Mouse (Mus musculus): ENCODE results near the gene Uprt. TPM values are rescaled to one million over a fixed set of nuclear protein-coding genes. Genes with fewer than 3 reads are reported as not detected.

The Uprt gene
- polyA plus RNA-seq (2012; rRNA removed) = 4.8 and 5.0 TPM in 2 replicates

- TF ChIP-seq POLR2A (IDR thresholded peaks at IDR 0.05; ENCODE audit: control insufficient read depth, extremely low read depth, insufficient read depth, low read length, poor library complexity) = no peak
- Histone ChIP-seq H3K27ac (ENCODE audit: control insufficient read depth, insufficient read depth, low read length) (peak within 1 kb of the TSS; percentile 67), H3K36me3 (ENCODE audit: control insufficient read depth, insufficient read depth, low read length) (no peaks in the 10 kb centered on the region), H3K27me3 (ENCODE audit: control insufficient read depth, insufficient read depth, low read length) (no peaks in the 10 kb centered on the region), H3K4me3 (ENCODE audit: control insufficient read depth, insufficient read depth, low read length) (peak within 1 kb of the TSS; percentile 74), H3K4me1 (replicated peaks; ENCODE audit: control insufficient read depth, insufficient read depth, low read length) (0 out of 2 replicates have a peak, but pooled peaks cover 2% of the 10 kb centered on the region)
- 2% methylated on average over 34 of the region's 34 CpGs for WGBS
- peak; percentile 75 for DNase-seq
These were observed at the start of gene Uprt for GRCm38 (mm10) chrX:104482572-104483443. Gene Uprt, plus strand, starts transcription at chrX:104482818.

DNA sequence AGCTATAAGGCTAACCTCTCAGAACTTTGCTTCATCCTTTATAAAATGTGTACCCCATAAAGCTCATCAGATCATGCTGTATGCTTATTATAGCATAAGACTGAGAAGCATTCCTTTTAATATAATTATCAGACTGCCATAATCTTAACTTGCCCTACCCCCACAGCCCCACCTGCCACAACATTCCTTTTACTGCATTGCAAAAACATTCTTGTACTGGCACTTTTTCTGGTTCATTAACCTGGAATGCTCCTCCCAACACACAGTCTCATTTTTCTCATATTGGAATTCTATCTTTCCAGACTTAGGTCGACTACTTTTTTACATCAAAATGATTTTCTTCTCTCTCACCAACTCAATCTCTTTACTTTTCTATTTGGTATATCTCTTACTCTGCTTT lies 49.2 kb upstream of the Uprt start:
- no peak for DNase-seq
- Histone ChIP-seq H3K27ac (ENCODE audit: control insufficient read depth, insufficient read depth, low read length) (no peak overlapping the region), H3K36me3 (ENCODE audit: control insufficient read depth, insufficient read depth, low read length) (no peaks in the 10 kb centered on the region), H3K4me1 (replicated peaks; ENCODE audit: control insufficient read depth, insufficient read depth, low read length) (no peaks in the 10 kb centered on the region), H3K27me3 (ENCODE audit: control insufficient read depth, insufficient read depth, low read length) (no peaks in the 10 kb centered on the region), H3K4me3 (ENCODE audit: control insufficient read depth, insufficient read depth, low read length) (no peak overlapping the region)
- 60% methylated on average over 1 of the region's 1 CpGs for WGBS
- TF ChIP-seq CTCF (IDR thresholded peaks at IDR 0.05; ENCODE audit: borderline replicate concordance, control insufficient read depth, extremely low read depth, insufficient read depth, low read length, poor library complexity) = no peak
- TF ChIP-seq POLR2A (IDR thresholded peaks at IDR 0.05; ENCODE audit: control insufficient read depth, extremely low read depth, insufficient read depth, low read length, poor library complexity) = no peak

GRCm38 (mm10) chrX:104452433-104452832 lies 30.2 kb upstream of the Uprt start:
- TF ChIP-seq CTCF (IDR thresholded peaks at IDR 0.05; ENCODE audit: borderline replicate concordance, control insufficient read depth, extremely low read depth, insufficient read depth, low read length, poor library complexity) (no peak), POLR2A (IDR thresholded peaks at IDR 0.05; ENCODE audit: control insufficient read depth, extremely low read depth, insufficient read depth, low read length, poor library complexity) (no peak)
- 100% methylated on average over 1 of the region's 1 CpGs for WGBS
- H3K27ac ChIP-seq (ENCODE audit: control insufficient read depth, insufficient read depth, low read length) = no peak overlapping the region
- no peaks in the 10 kb centered on the region for H3K36me3 ChIP-seq (ENCODE audit: control insufficient read depth, insufficient read depth, low read length)
- no peaks in the 10 kb centered on the region for H3K4me1 ChIP-seq (replicated peaks; ENCODE audit: control insufficient read depth, insufficient read depth, low read length)
- no peak for DNase-seq
- H3K4me3 ChIP-seq (ENCODE audit: control insufficient read depth, insufficient read depth, low read length) = no peak overlapping the region
- H3K27me3 ChIP-seq (ENCODE audit: control insufficient read depth, insufficient read depth, low read length) = no peaks in the 10 kb centered on the region

DNA sequence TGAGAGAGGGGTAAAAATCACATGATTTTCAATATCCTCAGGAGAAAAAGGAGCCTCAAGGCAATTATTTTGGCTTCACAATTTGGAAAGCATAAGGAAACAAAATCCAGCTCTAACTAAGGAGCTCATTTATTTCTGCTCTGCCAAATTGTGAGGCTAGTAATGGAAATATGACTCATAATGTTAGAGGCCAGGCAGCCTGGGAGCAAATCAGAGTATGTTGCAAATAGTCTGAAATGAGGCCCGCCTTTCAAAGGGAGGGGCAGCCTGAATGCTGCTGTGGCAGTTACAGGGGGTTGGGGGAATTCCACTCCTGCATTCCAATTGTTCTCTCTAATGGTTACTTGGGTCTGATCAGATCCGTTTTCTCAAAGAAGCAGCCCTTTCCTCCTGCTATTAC lies 20.9 kb upstream of the Uprt start:
- Histone ChIP-seq H3K36me3 (ENCODE audit: control insufficient read depth, insufficient read depth, low read length) (no peaks in the 10 kb centered on the region), H3K27me3 (ENCODE audit: control insufficient read depth, insufficient read depth, low read length) (no peaks in the 10 kb centered on the region), H3K4me3 (ENCODE audit: control insufficient read depth, insufficient read depth, low read length) (no peak overlapping the region), H3K27ac (ENCODE audit: control insufficient read depth, insufficient read depth, low read length) (no peak overlapping the region), H3K4me1 (replicated peaks; ENCODE audit: control insufficient read depth, insufficient read depth, low read length) (no peaks in the 10 kb centered on the region)
- DNase-seq = no peak
- TF ChIP-seq CTCF (IDR thresholded peaks at IDR 0.05; ENCODE audit: borderline replicate concordance, control insufficient read depth, extremely low read depth, insufficient read depth, low read length, poor library complexity) = no peak
- no peak for TF ChIP-seq POLR2A (IDR thresholded peaks at IDR 0.05; ENCODE audit: control insufficient read depth, extremely low read depth, insufficient read depth, low read length, poor library complexity)
- WGBS = 91% methylated on average over 2 of the region's 2 CpGs

- H3K4me1 ChIP-seq (replicated peaks; ENCODE audit: control insufficient read depth, insufficient read depth, low read length) = no peaks in the 10 kb centered on the region
- TF ChIP-seq POLR2A (IDR thresholded peaks at IDR 0.05; ENCODE audit: control insufficient read depth, extremely low read depth, insufficient read depth, low read length, poor library complexity) (no peak), CTCF (IDR thresholded peaks at IDR 0.05; ENCODE audit: borderline replicate concordance, control insufficient read depth, extremely low read depth, insufficient read depth, low read length, poor library complexity) (no peak)
- DNase-seq = no peak
- no peaks in the 10 kb centered on the region for H3K27me3 ChIP-seq (ENCODE audit: control insufficient read depth, insufficient read depth, low read length)
- 72% methylated on average over 6 of the region's 6 CpGs for WGBS
- H3K36me3 ChIP-seq (ENCODE audit: control insufficient read depth, insufficient read depth, low read length) = no peaks in the 10 kb centered on the region
- H3K4me3 ChIP-seq (ENCODE audit: control insufficient read depth, insufficient read depth, low read length) = no peak overlapping the region
- no peak overlapping the region for H3K27ac ChIP-seq (ENCODE audit: control insufficient read depth, insufficient read depth, low read length)
These were observed 18.2 kb upstream of the Uprt start for GRCm38 (mm10) chrX:104464376-104464775.

DNA sequence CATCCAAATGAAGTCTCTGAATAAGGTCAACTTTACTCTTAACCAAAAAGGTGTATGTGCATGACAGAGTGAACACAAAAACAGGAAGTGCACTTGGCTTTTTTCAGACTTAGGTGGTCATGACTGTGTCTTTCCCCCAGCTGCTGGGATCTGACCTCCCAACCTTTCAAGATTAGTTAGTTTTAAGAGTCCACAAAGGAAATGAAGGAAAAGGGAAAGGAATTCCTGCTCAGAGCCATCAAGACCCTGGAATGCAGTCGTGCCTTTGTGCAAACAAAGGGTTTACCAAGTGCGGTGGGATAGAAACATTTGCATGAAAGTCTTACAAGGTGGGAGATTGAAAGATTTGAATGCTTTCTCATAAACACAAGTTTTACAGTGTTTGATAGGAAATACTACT lies 4.6 kb upstream of the Uprt start:
- no peak for TF ChIP-seq POLR2A (IDR thresholded peaks at IDR 0.05; ENCODE audit: control insufficient read depth, extremely low read depth, insufficient read depth, low read length, poor library complexity)
- TF ChIP-seq CTCF (IDR thresholded peaks at IDR 0.05; ENCODE audit: borderline replicate concordance, control insufficient read depth, extremely low read depth, insufficient read depth, low read length, poor library complexity) = no peak

More for the DNA sequence above, 4.6 kb upstream of the Uprt start:
- Histone ChIP-seq H3K4me3 (ENCODE audit: control insufficient read depth, insufficient read depth, low read length) (no peak overlapping the region), H3K4me1 (replicated peaks; ENCODE audit: control insufficient read depth, insufficient read depth, low read length) (0 out of 2 replicates have a peak, but pooled peaks cover 2% of the 10 kb centered on the region), H3K27me3 (ENCODE audit: control insufficient read depth, insufficient read depth, low read length) (no peaks in the 10 kb centered on the region), H3K36me3 (ENCODE audit: control insufficient read depth, insufficient read depth, low read length) (no peaks in the 10 kb centered on the region), H3K27ac (ENCODE audit: control insufficient read depth, insufficient read depth, low read length) (no peak overlapping the region)
- 53% methylated on average over 2 of the region's 2 CpGs for WGBS
- DNase-seq = no peak
